Mouse (Mus musculus) embryonic stem cell, embryonic (primary cell): ENCODE results near the gene Khdc4.

Source experiments
- CTCF ChIA-PET, 4 experiments: fragments of 300-600 bp in 2 of 4; fragments of 350-600 bp in 2 of 4; sonication (Branson Sonifier 250); formaldehyde crosslinking; loops; one replicate each; lab custom pipeline; 2022; ENCODE audit warnings: inconsistent platforms in 2 of 4; lab: Charles Lee
- POLR2A ChIA-PET, 4 experiments: fragments of 300-600 bp in 2 of 4; fragments of 350-600 bp in 2 of 4; sonication (Branson Sonifier 250); formaldehyde crosslinking; loops; one replicate each; lab custom pipeline; 2022; ENCODE audit warnings: antibody characterized with exemption in 4 of 4, inconsistent platforms in 1 of 4; lab: Charles Lee

The Khdc4 gene

GRCm38 (mm10) chr3:88684980-88685941 lies at the start of gene Khdc4:
Khdc4 (plus strand) TSS chr3:88685803.
- CTCF ChIA-PET, result interaction anchor here in 3 of 4 experiments (0.5 to 1.8 kb wide), 9 partner anchors 8 to 571 kb away, joined by 3 to 12 read pairs (median 5); partner anchors contain the start of gene Ssr2 (in 1 of the 3)

GRCm38 (mm10) chr3:88636555-88636986 lies 49.0 kb upstream of the Khdc4 start:
- CTCF ChIA-PET, result interaction anchor here in 3 of 4 experiments (0.5 to 1.9 kb wide), 8 partner anchors 12 to 217 kb away, joined by 3 to 10 read pairs (median 4); no protein-coding TSS in a partner anchor
- POLR2A ChIA-PET, result interaction anchor here in 3 of 4 experiments (0.6 to 10.2 kb wide), 13 partner anchors 13 to 351 kb away, joined by 3 to 96 read pairs (median 6); partner anchors contain the start of genes Arhgef2 (in 1 of the 3) and Ssr2 (in 1 of the 3)

More at GRCm38 (mm10) chr3:88684980-88685941, at the start of gene Khdc4:
- POLR2A ChIA-PET, result interaction anchor here (0.6 to 2.8 kb wide), 72 partner anchors 8 to 1251 kb away, joined by 3 to 24 read pairs (median 4); partner anchors contain the start of genes Rab25 (in 2 of the 4), Rit1 (in 2 of the 4), Lamtor2 (in 1 of the 4) and Mex3a (in 1 of the 4)

GRCm38 (mm10) chr3:88637134-88637533 lies 48.5 kb upstream of the Khdc4 start:
- CTCF ChIA-PET, result interaction anchor here (0.5 to 1.9 kb wide), 9 partner anchors 12 to 117 kb away, joined by 3 to 10 read pairs (median 5); no protein-coding TSS in a partner anchor
- POLR2A ChIA-PET, result interaction anchor here in 2 of 4 experiments (0.5 to 10.2 kb wide), 9 partner anchors 15 to 64 kb away, joined by 3 to 96 read pairs (median 4); partner anchors contain the start of gene Ssr2 (in 1 of the 2)

GRCm38 (mm10) chr3:88639239-88639638 lies 46.4 kb upstream of the Khdc4 start:
- POLR2A ChIA-PET, result interaction anchor here in 3 of 4 experiments (0.8 to 2.1 kb wide), 4 partner anchors 8 to 293 kb away, joined by 3 to 7 read pairs (median 6); no protein-coding TSS in a partner anchor
- CTCF ChIA-PET, result interaction anchor here in 3 of 4 experiments (0.7 to 3.1 kb wide), 3 partner anchors 32 to 47 kb away, joined by 3 to 21 read pairs (median 4); no protein-coding TSS in a partner anchor

- CTCF ChIA-PET, result interaction anchor here (0.6 to 3.1 kb wide), 11 partner anchors 12 to 96 kb away, joined by 3 to 21 read pairs (median 4); partner anchors contain the start of gene Ubqln4 (in 1 of the 4)
- POLR2A ChIA-PET, result interaction anchor here in 3 of 4 experiments (0.8 to 2.1 kb wide), 4 partner anchors 10 to 63 kb away, joined by 3 to 7 read pairs (median 5); partner anchors contain the start of gene Rxfp4 (in 1 of the 3)
These were observed 44.9 kb upstream of the Khdc4 start for GRCm38 (mm10) chr3:88640676-88641075.

- ChIA-PET CTCF (interaction anchor here (0.5 to 2.5 kb wide), 12 partner anchors 11 to 942 kb away, joined by 3 to 19 read pairs (median 5); no protein-coding TSS in a partner anchor), POLR2A (interaction anchor here in 3 of 4 experiments (0.5 to 2.7 kb wide), 21 partner anchors 11 to 307 kb away, joined by 3 to 12 read pairs (median 4); partner anchors contain the start of genes Smg5 (in 1 of the 3), Ssr2 (in 1 of the 3) and Tmem79 (in 1 of the 3))
These were observed 42.5 kb upstream of the Khdc4 start for GRCm38 (mm10) chr3:88643078-88643477.

GRCm38 (mm10) chr3:88645937-88646336 lies 39.7 kb upstream of the Khdc4 start:
- CTCF ChIA-PET, result interaction anchor here in 2 of 4 experiments (0.6 to 1.1 kb wide), 2 partner anchors 12 to 14 kb away, joined by 3 read pairs; no protein-coding TSS in a partner anchor

GRCm38 (mm10) chr3:88646426-88646995 lies 39.1 kb upstream of the Khdc4 start:
- CTCF ChIA-PET, result interaction anchor here in 2 of 4 experiments (1.1 to 1.4 kb wide), 3 partner anchors 14 to 40 kb away, joined by 3 read pairs; no protein-coding TSS in a partner anchor
- POLR2A ChIA-PET, result interaction anchor here in 1 of 4 experiments (1.3 kb wide), 1 partner anchor 18 kb away, joined by 3 read pairs; no protein-coding TSS in a partner anchor

More at GRCm38 (mm10) chr3:88645937-88646336, 39.7 kb upstream of the Khdc4 start:
- POLR2A ChIA-PET, result interaction anchor here in 1 of 4 experiments (0.6 to 1.3 kb wide), 2 partner anchors 18 to 69 kb away, joined by 3 read pairs; no protein-coding TSS in a partner anchor

GRCm38 (mm10) chr3:88647076-88647475 lies 38.5 kb upstream of the Khdc4 start:
- POLR2A ChIA-PET, result interaction anchor here in 2 of 4 experiments (0.7 to 1.3 kb wide), 5 partner anchors 15 to 56 kb away, joined by 3 to 5 read pairs (median 3); partner anchors contain the start of gene Khdc4 (in 1 of the 2)
- CTCF ChIA-PET, result interaction anchor here (0.6 to 1.4 kb wide), 6 partner anchors 15 to 240 kb away, joined by 3 read pairs; no protein-coding TSS in a partner anchor

- POLR2A ChIA-PET, result interaction anchor here in 2 of 4 experiments (0.7 to 1.7 kb wide), 5 partner anchors 11 to 57 kb away, joined by 3 to 5 read pairs (median 4); partner anchors contain the start of gene Khdc4 (in 1 of the 2)
- CTCF ChIA-PET, result interaction anchor here (0.6 to 1.4 kb wide), 6 partner anchors 29 to 241 kb away, joined by 3 to 4 read pairs (median 3); no protein-coding TSS in a partner anchor
These were observed 37.7 kb upstream of the Khdc4 start for GRCm38 (mm10) chr3:88647779-88648413.

- ChIA-PET CTCF (interaction anchor here in 2 of 4 experiments (0.5 to 1.4 kb wide), 3 partner anchors 11 to 104 kb away, joined by 4 to 7 read pairs (median 4); no protein-coding TSS in a partner anchor), POLR2A (interaction anchor here in 3 of 4 experiments (0.7 to 1.8 kb wide), 8 partner anchors 10 to 209 kb away, joined by 3 to 11 read pairs (median 5); no protein-coding TSS in a partner anchor)
These were observed 37.0 kb upstream of the Khdc4 start for GRCm38 (mm10) chr3:88648452-88649168.

- ChIA-PET CTCF (interaction anchor here in 3 of 4 experiments (0.5 to 1.3 kb wide), 3 partner anchors 12 to 17 kb away, joined by 3 to 7 read pairs (median 4); no protein-coding TSS in a partner anchor), POLR2A (interaction anchor here in 3 of 4 experiments (0.6 to 1.8 kb wide), 13 partner anchors 9 to 210 kb away, joined by 3 to 11 read pairs (median 4); no protein-coding TSS in a partner anchor)
These were observed 36.4 kb upstream of the Khdc4 start for GRCm38 (mm10) chr3:88649186-88649585.

GRCm38 (mm10) chr3:88649967-88650366 lies 35.6 kb upstream of the Khdc4 start:
- ChIA-PET CTCF (interaction anchor here in 2 of 4 experiments (0.9 to 1.3 kb wide), 2 partner anchors 8 to 17 kb away, joined by 3 to 4 read pairs; no protein-coding TSS in a partner anchor), POLR2A (interaction anchor here in 2 of 4 experiments (0.6 to 1.8 kb wide), 11 partner anchors 9 to 210 kb away, joined by 3 to 11 read pairs (median 4); partner anchors contain the start of gene Rab25 (in 1 of the 2))

GRCm38 (mm10) chr3:88650713-88651504 lies 34.7 kb upstream of the Khdc4 start:
- ChIA-PET POLR2A (interaction anchor here (0.5 to 1.8 kb wide), 9 partner anchors 12 to 669 kb away, joined by 3 to 4 read pairs (median 3); partner anchors contain the start of genes Khdc4 (in 1 of the 4) and Rab25 (in 1 of the 4)), CTCF (interaction anchor here in 1 of 4 experiments (0.8 to 0.9 kb wide), 2 partner anchors 9 to 26 kb away, joined by 3 to 4 read pairs; no protein-coding TSS in a partner anchor)
